Mouse (Mus musculus) E14TG2a.4 (cell line): Measurements from ENCODE around the gene Dusp23.
A peak's percentile ranks its signal among the peaks of the same experiment; 100 is the strongest.

Experiments
- CTCF ChIP-seq: conservative IDR thresholded peaks from 2 replicates; pipeline ENCODE4 v1.5.1; 2014; ENCODE audit warnings: low read length
- NANOG ChIP-seq: IDR thresholded peaks from 2 replicates; pipeline ENCODE4 v1.6.1; 2014; ENCODE audit warnings: borderline replicate concordance, low read length, mixed read lengths
- POU5F1 ChIP-seq: IDR thresholded peaks from 2 replicates; pipeline ENCODE4 v1.6.1; 2014; ENCODE audit warnings: low read length, borderline replicate concordance

- TF ChIP-seq CTCF (peak; percentile 64), POU5F1 (no peak), NANOG (no peak)
These were observed 38.3 kb downstream of the Dusp23 start for GRCm38 (mm10) chr1:172594495-172594894.
